Comparison of ENCODE assay signal across 24 mouse cellular contexts in the genomic region with DNA sequence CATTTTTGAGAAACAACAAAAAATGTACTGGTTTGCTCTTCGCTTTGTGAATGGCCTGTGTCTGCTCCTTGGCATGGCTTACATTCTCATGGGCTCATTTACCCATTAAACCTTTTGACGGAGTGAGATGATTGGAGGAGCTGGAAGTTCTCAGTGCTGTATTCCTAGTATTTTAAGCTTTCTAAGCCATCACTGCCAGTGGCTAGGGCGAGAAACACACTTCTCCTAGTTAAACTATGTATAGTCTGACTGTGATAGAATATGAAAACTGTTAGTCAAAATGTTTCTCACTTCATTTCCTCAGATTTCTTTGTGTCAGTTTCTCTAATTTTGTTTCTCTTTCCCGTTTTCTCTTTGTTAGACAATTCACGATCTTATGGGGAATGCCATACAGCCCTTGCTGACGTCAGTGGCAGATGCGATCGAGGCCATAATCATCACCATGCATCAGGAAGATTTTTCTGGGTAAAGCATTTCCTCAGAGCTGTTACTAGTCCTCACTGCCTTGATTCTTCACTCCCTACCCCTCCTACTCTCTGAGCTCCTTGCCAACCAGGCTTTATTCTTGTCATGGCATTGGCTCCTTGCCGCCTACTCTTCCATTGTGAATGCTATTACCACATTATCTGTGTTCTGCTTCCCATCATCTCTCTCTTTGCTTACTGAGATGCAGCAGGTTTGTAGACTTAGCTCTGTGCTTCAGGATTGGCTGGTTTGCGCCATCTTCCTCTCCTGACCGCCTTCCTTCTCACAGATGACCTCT.
A peak's percentile ranks its signal among the peaks of the same experiment; 100 is the strongest.
DNase-seq lines count a peak whose midpoint lies in the region; ATAC-seq and TF ChIP-seq lines count a peak whose summit lies in the region.
"Had no signal": no experiment of that assay in that cellular context is flagged by ENCODE, and none has a peak within 500 bp of the region (broad histone marks: within the 10 kb centered on the region; RNA-seq: fewer than 3 reads in every experiment).

No protein-coding gene starts in this region.

- H3K4me2 ChIP-seq in hindbrain, postnatal 0 days (ENCODE audit: low read depth, low read length) = no peak overlapping the region
- H3K4me2 ChIP-seq: heart, embryonic 13.5 days; hindbrain, embryonic 13.5 days; kidney, embryonic 15.5 days; stomach, embryonic 15.5 days had no signal

- no peaks in the 10 kb centered on the region for H3K27me3 ChIP-seq in hindbrain, postnatal 0 days (ENCODE audit: insufficient read depth, low read length)
- H3K27me3 ChIP-seq: heart, embryonic 13.5 days; hindbrain, embryonic 13.5 days; kidney, embryonic 15.5 days; megakaryocyte, embryonic 14.5 days; stomach, embryonic 15.5 days had no signal

- no peaks in the 10 kb centered on the region; the same call in 1 of the 2 replicates for H3K4me1 ChIP-seq in hindbrain, postnatal 0 days (ENCODE audit: insufficient read depth, low read length)
- H3K4me1 ChIP-seq: embryonic facial prominence, embryonic 10.5 days; heart, embryonic 13.5 days; kidney, embryonic 15.5 days; megakaryocyte, embryonic 14.5 days; stomach, embryonic 15.5 days had no signal

- H3K27ac ChIP-seq in hindbrain, postnatal 0 days = no peak overlapping the region
- H3K27ac ChIP-seq: embryonic facial prominence, embryonic 10.5 days; heart, embryonic 13.5 days; hindbrain, embryonic 13.5 days; kidney, embryonic 15.5 days; stomach, embryonic 15.5 days had no signal

- no peaks in the 10 kb centered on the region for H3K36me3 ChIP-seq in hindbrain, postnatal 0 days (ENCODE audit: insufficient read depth, low read length)

- no peak for ATAC-seq in hindbrain, postnatal 0 days
- ATAC-seq: forebrain, embryonic 14.5 days; intestine, postnatal 0 days; liver, postnatal 0 days; midbrain, embryonic 16.5 days had no signal

- no peak overlapping the region for H3K9ac ChIP-seq in hindbrain, postnatal 0 days (replicated peaks; ENCODE audit: low read length)
- H3K9ac ChIP-seq: heart, embryonic 13.5 days; hindbrain, embryonic 13.5 days; kidney, embryonic 15.5 days; liver, postnatal 0 days; stomach, embryonic 15.5 days had no signal

- H3K9me3 ChIP-seq in hindbrain, postnatal 0 days (ENCODE audit: low read length) = no peaks in the 10 kb centered on the region
- H3K9me3 ChIP-seq: embryonic facial prominence, embryonic 10.5 days; heart, embryonic 13.5 days; hindbrain, embryonic 13.5 days; kidney, embryonic 15.5 days; megakaryocyte, embryonic 14.5 days; stomach, embryonic 15.5 days had no signal

- no peak for TF ChIP-seq CTCF in hindbrain, postnatal 0 days (IDR thresholded peaks at IDR 0.05; ENCODE audit: low read depth)

- H3K4me3 ChIP-seq in hindbrain, postnatal 0 days (ENCODE audit: low read length) = no peak overlapping the region
- H3K4me3 ChIP-seq: embryonic facial prominence, embryonic 10.5 days; heart, embryonic 13.5 days; hindbrain, embryonic 13.5 days; kidney, embryonic 15.5 days; megakaryocyte, embryonic 14.5 days; stomach, embryonic 15.5 days had no signal

- peak; percentile 46 for DNase-seq in layer of hippocampus, adult 9-11 months
- DNase-seq in layer of hippocampus, postnatal 10 days (ENCODE audit: low spot score in 2 of 2) = no peak
- peak; percentile 68 to 88 for DNase-seq in frontal cortex, adult 2 months (ENCODE audit: extremely low spot score in 1 of 2, low spot score in 1 of 2)
- DNase-seq in left cerebral cortex, adult 9 months (ENCODE audit: low spot score in 2 of 2) = peak; percentile 61 to 81
- DNase-seq in right cerebral cortex, postnatal 36 days (ENCODE audit: low spot score in 2 of 2) = peak; percentile 51 to 77
- no peak for DNase-seq in spleen, postnatal 4 days (ENCODE audit: low spot score in 2 of 2)
- no peak for DNase-seq in hindbrain, postnatal 0 days (ENCODE audit: low spot score)
- DNase-seq in spleen, postnatal 36 days (ENCODE audit: low spot score in 2 of 2) = no peak
- DNase-seq: B cell, adult 2 months; cerebellum, adult 8-10 months; heart, adult 18-20 months; liver; liver, postnatal 0 days; lung, postnatal 14 days; spleen, adult 18-20 months had no signal

- 96% methylated on average over 11 of the region's 11 CpGs for WGBS in hindbrain, postnatal 0 days

Comparison
In these comparisons a context has a peak if more than half of its experiments do, and no peak if none do; other contexts are left out.
1. DNase-seq: peak in layer of hippocampus, adult 9-11 months (single experiment), frontal cortex, adult 2 months (2 of 2), left cerebral cortex, adult 9 months (2 of 2) and right cerebral cortex, postnatal 36 days (2 of 2); none in layer of hippocampus, postnatal 10 days (0 of 2), spleen, postnatal 4 days (0 of 2), hindbrain, postnatal 0 days (single experiment) and spleen, postnatal 36 days (0 of 2).